Mouse (Mus musculus) heart, postnatal 0 days (tissue): ENCODE data around the gene Gm20708.

Source experiments
- CTCF ChIP-seq: IDR thresholded peaks from 2 replicates; pipeline ENCODE4 v1.5.1; 2016; ENCODE audit warnings: antibody characterized with exemption, control low read depth, low read depth
- EP300 ChIP-seq: IDR thresholded peaks from 2 replicates; pipeline ENCODE4 v1.6.1; 2016; ENCODE audit warnings: antibody characterized with exemption, low read depth

GRCm38 (mm10) chr11:117772352-117772751 is 37.1 kb upstream of the Gm20708 start:
- no peak for TF ChIP-seq CTCF
- no peak for TF ChIP-seq EP300
